Mouse (Mus musculus): ENCODE data around the gene 4930519P11Rik. TPM values are rescaled to one million over a fixed set of nuclear protein-coding genes. Genes with fewer than 3 reads are reported as not detected.

The 4930519P11Rik gene
- polyA plus RNA-seq, 1 experiment from 2014 or later = not detected

- H3K27ac ChIP-seq = peak overlapping the region; percentile 55; the same call in 1 of the 2 replicates
- WGBS = 78% methylated on average over 8 of the region's 8 CpGs
- peaks cover 38% of the 10 kb centered on the region for H3K4me1 ChIP-seq
- H3K4me3 ChIP-seq = no peak overlapping the region
- H3K27me3 ChIP-seq = no peaks in the 10 kb centered on the region
- no peak for ATAC-seq (ENCODE audit: low FRiP score)
- no peaks in the 10 kb centered on the region for H3K9me3 ChIP-seq (replicated peaks)
- H3K36me3 ChIP-seq = no peaks in the 10 kb centered on the region
- H3K9ac ChIP-seq = no peak overlapping the region
- H3K4me2 ChIP-seq (replicated peaks) = no peak overlapping the region
Observed at GRCm38 (mm10) chr2:154571976-154572375, 41.3 kb downstream of the 4930519P11Rik start.

- Histone ChIP-seq H3K36me3 (no peaks in the 10 kb centered on the region), H3K4me3 (no peak overlapping the region), H3K4me1 (peaks cover 38% of the 10 kb centered on the region), H3K9me3 (replicated peaks) (no peaks in the 10 kb centered on the region), H3K9ac (no peak overlapping the region), H3K27ac (no peak overlapping the region), H3K4me2 (replicated peaks) (no peak overlapping the region), H3K27me3 (no peaks in the 10 kb centered on the region)
- WGBS = 84% methylated on average over 4 of the region's 4 CpGs
- ATAC-seq (ENCODE audit: low FRiP score) = no peak
Observed at GRCm38 (mm10) chr2:154571266-154571665, 42.0 kb downstream of the 4930519P11Rik start.

- ATAC-seq (ENCODE audit: low FRiP score) = no peak
- H3K27ac ChIP-seq = peak overlapping the region; percentile 40; the same call in 1 of the 2 replicates
- H3K9me3 ChIP-seq (replicated peaks) = no peaks in the 10 kb centered on the region
- H3K9ac ChIP-seq = no peak overlapping the region
- peak overlapping the region; percentile 93 for H3K4me2 ChIP-seq (replicated peaks)
- 63% methylated on average over 4 of the region's 4 CpGs for WGBS
- no peaks in the 10 kb centered on the region for H3K36me3 ChIP-seq
- H3K4me3 ChIP-seq = no peak overlapping the region
- H3K4me1 ChIP-seq = peaks cover 43% of the 10 kb centered on the region
- H3K27me3 ChIP-seq = no peaks in the 10 kb centered on the region
Observed at GRCm38 (mm10) chr2:154570666-154571065, 42.6 kb downstream of the 4930519P11Rik start.

GRCm38 (mm10) chr2:154569836-154570286, 43.4 kb downstream of the 4930519P11Rik start, which contains the start of gene E2f1:
Gene E2f1, minus strand, starts transcription at chr2:154569892.
- H3K36me3 ChIP-seq = no peaks in the 10 kb centered on the region
- H3K4me1 ChIP-seq = peaks cover 51% of the 10 kb centered on the region

GRCm38 (mm10) chr2:154569071-154569748, 44.0 kb downstream of the 4930519P11Rik start:
- 0% methylated on average over 53 of the region's 70 CpGs for WGBS

More at GRCm38 (mm10) chr2:154569836-154570286, 43.4 kb downstream of the 4930519P11Rik start, which contains the start of gene E2f1:
- peak; percentile 96 for ATAC-seq (ENCODE audit: low FRiP score)
- H3K4me3 ChIP-seq = peak within 1 kb of the TSS; percentile 94
- H3K4me2 ChIP-seq (replicated peaks) = peak within 1 kb of the TSS; percentile 93
- no peaks in the 10 kb centered on the region for H3K9me3 ChIP-seq (replicated peaks)
- H3K27ac ChIP-seq = peak within 1 kb of the TSS; percentile 89
- H3K9ac ChIP-seq = peak within 1 kb of the TSS; percentile 77
- 0% methylated on average over 33 of the region's 44 CpGs for WGBS
- no peaks in the 10 kb centered on the region for H3K27me3 ChIP-seq

GRCm38 (mm10) chr2:154568329-154569070, 44.7 kb downstream of the 4930519P11Rik start:
- Histone ChIP-seq H3K27ac (peak overlapping the region; percentile 89), H3K4me2 (replicated peaks) (peak overlapping the region; percentile 93), H3K4me1 (peaks cover 52% of the 10 kb centered on the region), H3K36me3 (peaks cover 5% of the 10 kb centered on the region), H3K4me3 (peak overlapping the region; percentile 94), H3K9me3 (replicated peaks) (no peaks in the 10 kb centered on the region), H3K9ac (peak overlapping the region; percentile 77), H3K27me3 (no peaks in the 10 kb centered on the region)
- 4% methylated on average over 10 of the region's 10 CpGs for WGBS
- peak; percentile 46 for ATAC-seq (ENCODE audit: low FRiP score)

More at GRCm38 (mm10) chr2:154569071-154569748, 44.0 kb downstream of the 4930519P11Rik start:
- H3K4me3 ChIP-seq = peak overlapping the region; percentile 94
- no peaks in the 10 kb centered on the region for H3K36me3 ChIP-seq
- peaks cover 52% of the 10 kb centered on the region for H3K4me1 ChIP-seq
- peak; percentile 66 for ATAC-seq (ENCODE audit: low FRiP score)
- peak overlapping the region; percentile 89 for H3K27ac ChIP-seq
- no peaks in the 10 kb centered on the region for H3K9me3 ChIP-seq (replicated peaks)
- peak overlapping the region; percentile 93 for H3K4me2 ChIP-seq (replicated peaks)
- H3K27me3 ChIP-seq = no peaks in the 10 kb centered on the region
- peak overlapping the region; percentile 77 for H3K9ac ChIP-seq

GRCm38 (mm10) chr2:154567766-154568165, 45.5 kb downstream of the 4930519P11Rik start:
- H3K9ac ChIP-seq = peak overlapping the region; percentile 77
- H3K27ac ChIP-seq = peak overlapping the region; percentile 89
- H3K4me3 ChIP-seq = peak overlapping the region; percentile 94
- no peak for ATAC-seq (ENCODE audit: low FRiP score)
- no peaks in the 10 kb centered on the region for H3K27me3 ChIP-seq
- 70% methylated on average over 2 of the region's 2 CpGs for WGBS
- H3K4me1 ChIP-seq = peaks cover 52% of the 10 kb centered on the region
- peak overlapping the region; percentile 93 for H3K4me2 ChIP-seq (replicated peaks)
- no peaks in the 10 kb centered on the region for H3K9me3 ChIP-seq (replicated peaks)
- peaks cover 12% of the 10 kb centered on the region for H3K36me3 ChIP-seq

- peaks cover 46% of the 10 kb centered on the region for H3K4me1 ChIP-seq
- no peaks in the 10 kb centered on the region for H3K9me3 ChIP-seq (replicated peaks)
- H3K4me2 ChIP-seq (replicated peaks) = peak overlapping the region; percentile 27
- H3K27me3 ChIP-seq = no peaks in the 10 kb centered on the region
- peaks cover 15% of the 10 kb centered on the region for H3K36me3 ChIP-seq
- peak overlapping the region; percentile 23; the same call in 1 of the 2 replicates for H3K9ac ChIP-seq
- ATAC-seq (ENCODE audit: low FRiP score) = no peak
- WGBS = 47% methylated on average over 8 of the region's 8 CpGs
- H3K27ac ChIP-seq = peak overlapping the region; percentile 49; the same call in 1 of the 2 replicates
- no peak overlapping the region for H3K4me3 ChIP-seq
Observed at GRCm38 (mm10) chr2:154566641-154567040, 46.6 kb downstream of the 4930519P11Rik start.

- WGBS = 79% methylated on average over 3 of the region's 3 CpGs
- no peaks in the 10 kb centered on the region for H3K27me3 ChIP-seq
- no peak for ATAC-seq (ENCODE audit: low FRiP score)
- peak overlapping the region; percentile 49; the same call in 1 of the 2 replicates for H3K27ac ChIP-seq
- H3K4me3 ChIP-seq = no peak overlapping the region
- peaks cover 21% of the 10 kb centered on the region for H3K36me3 ChIP-seq
- H3K9ac ChIP-seq = no peak overlapping the region
- peaks cover 45% of the 10 kb centered on the region for H3K4me1 ChIP-seq
- no peak overlapping the region; the same call in 1 of the 2 replicates for H3K4me2 ChIP-seq (replicated peaks)
- H3K9me3 ChIP-seq (replicated peaks) = no peaks in the 10 kb centered on the region
Observed at GRCm38 (mm10) chr2:154565562-154565961, 47.7 kb downstream of the 4930519P11Rik start.

GRCm38 (mm10) chr2:154563612-154564170, 49.5 kb downstream of the 4930519P11Rik start:
- Histone ChIP-seq H3K27me3 (no peaks in the 10 kb centered on the region), H3K4me2 (replicated peaks) (no peak overlapping the region), H3K9me3 (replicated peaks) (no peaks in the 10 kb centered on the region), H3K9ac (no peak overlapping the region), H3K36me3 (peaks cover 23% of the 10 kb centered on the region), H3K4me1 (peaks cover 46% of the 10 kb centered on the region), H3K4me3 (no peak overlapping the region), H3K27ac (no peak overlapping the region)
- ATAC-seq (ENCODE audit: low FRiP score) = no peak
- WGBS = 93% methylated on average over 22 of the region's 22 CpGs
